Mouse (Mus musculus) left cerebral cortex, postnatal 36 days (tissue): ENCODE data around the gene Slc26a1. TPM values are rescaled to one million over a fixed set of nuclear protein-coding genes. Genes with fewer than 3 reads are reported as not detected.

Source experiments
- DNase-seq, 2 experiments: peaks; one replicate each; pipeline ENCODE4 v3.0.0; 2021 to 2022; ENCODE audit warnings: low spot score in 2 of 2, mixed read lengths in 1 of 2
- intact Hi-C: fragments of 180-260 bp; cut with DNase I; formaldehyde crosslinking; loops from one replicate; pipeline ENCODE4 v1.15.1; 2025
- total RNA-seq, 2 experiments: library from RNA; stranded (reverse); gene quantifications; 2 replicates each; pipeline ENCODE4 v1.2.3; 2021

Slc26a1 gene
- total RNA-seq, 2 experiments from 2014 or later, result 0.93 to 0.94 TPM

DNA sequence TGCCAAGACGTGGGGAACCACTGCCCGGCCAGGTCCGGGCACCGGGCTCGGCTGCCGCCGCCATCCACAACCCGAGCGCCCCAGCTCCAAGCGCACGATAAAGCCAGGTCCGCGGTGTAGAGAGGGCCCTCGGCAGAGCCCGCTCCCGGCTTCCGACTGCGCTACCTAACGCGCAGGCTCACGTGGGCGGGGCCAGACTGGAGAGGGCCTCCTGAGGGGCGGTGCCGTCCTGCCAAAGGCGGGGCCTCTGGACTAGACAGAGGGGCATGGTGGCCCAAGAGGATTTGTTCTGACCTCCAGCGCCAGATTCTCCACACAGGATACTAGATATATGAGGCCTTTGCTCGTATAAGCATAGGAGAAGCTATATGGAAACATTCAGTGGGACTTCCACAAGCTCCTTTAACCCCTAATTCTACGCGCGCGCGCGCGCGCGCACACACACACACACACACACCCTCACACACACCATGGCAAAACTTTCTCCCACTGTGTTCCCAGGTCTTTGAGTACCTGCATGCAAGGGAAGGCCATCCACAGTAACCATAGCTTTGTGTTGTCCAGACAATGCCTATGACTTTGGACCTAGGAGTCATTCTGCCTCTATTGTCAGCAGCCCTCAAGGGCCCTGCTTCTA, 14.6 kb downstream of the Slc26a1 start:
- intact Hi-C loops, result no loop called here
- DNase-seq, result peak; percentile 89

DNA sequence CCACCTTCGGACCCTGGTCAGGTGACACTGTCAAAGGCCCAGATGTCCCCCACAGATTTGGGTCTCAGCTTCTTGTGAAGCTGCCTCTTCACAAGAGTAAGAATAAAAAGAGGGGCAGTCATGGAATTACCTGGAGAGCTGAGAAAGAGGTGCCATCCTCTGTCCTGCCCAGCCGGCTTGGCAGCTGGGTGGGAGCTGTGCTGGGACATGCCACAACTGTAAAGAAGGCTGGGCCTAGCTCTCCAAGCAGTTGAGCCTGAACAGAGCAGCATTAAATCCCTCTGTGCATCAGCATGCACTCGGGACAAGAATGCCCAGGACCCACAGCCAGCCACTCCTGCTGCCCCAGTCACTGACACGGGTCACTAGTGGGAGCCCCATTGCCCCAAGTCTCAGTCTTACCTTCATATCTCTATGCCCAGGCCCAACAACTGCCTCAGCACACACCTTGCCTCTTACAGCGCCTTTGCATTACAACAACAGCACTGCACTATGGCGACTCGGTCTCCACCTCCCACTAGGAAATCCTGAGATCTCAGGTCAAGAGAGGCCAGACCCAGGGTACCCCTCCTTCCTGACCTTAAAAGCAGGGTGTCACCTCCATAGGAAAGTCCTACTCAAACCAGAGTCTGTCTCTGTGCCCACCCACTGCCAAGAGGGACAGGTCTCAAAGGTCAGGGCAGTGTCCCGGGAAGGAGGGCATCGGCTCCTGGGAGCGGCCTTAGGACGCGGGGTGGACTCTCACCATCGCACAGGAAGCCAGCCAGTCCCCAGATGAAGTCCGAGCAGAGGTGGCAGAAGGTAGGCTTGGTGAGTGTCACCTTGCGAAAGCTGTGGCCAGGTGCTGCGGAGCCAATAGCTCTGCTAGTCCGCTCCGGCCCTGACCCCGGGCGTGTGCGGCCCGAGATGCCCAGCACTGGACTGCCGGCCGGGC, 15.4 kb downstream of the Slc26a1 start, which contains the start of gene Idua:
Gene Idua, plus strand, starts transcription at position 634 of the 934 bp plus-strand sequence.
- intact Hi-C loops, result no loop called here
- no peak for DNase-seq

- DNase-seq, result no peak
- intact Hi-C loops, result no loop called here
Observed at GRCm38 (mm10) chr5:108658611-108659010, 16.8 kb downstream of the Slc26a1 start.

DNA sequence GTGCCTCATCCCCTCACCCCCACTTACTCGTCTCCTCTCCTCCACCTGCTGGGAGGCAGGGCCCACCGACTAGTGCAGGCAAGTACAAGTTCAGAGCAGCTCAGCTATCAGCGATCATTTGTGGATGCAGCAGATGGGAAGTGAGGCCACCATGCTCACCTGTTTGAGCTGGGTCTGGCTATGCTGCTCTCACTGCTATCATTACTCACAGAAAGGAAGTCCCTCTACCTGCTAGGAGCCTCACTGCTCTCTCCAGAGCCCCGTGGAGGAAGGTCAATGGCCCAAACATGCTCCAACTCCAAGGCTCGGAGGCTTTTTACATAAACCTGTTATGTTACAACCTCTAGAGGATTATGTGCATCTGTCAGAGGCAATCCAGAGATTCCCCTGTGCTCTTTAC, 18.0 kb downstream of the Slc26a1 start:
- intact Hi-C loops, result no loop called here
- DNase-seq, result no peak

GRCm38 (mm10) chr5:108655891-108656650, 19.3 kb downstream of the Slc26a1 start:
- intact Hi-C loops, result no loop called here
- DNase-seq, result no peak

GRCm38 (mm10) chr5:108655381-108655780, 20.0 kb downstream of the Slc26a1 start:
- intact Hi-C loops, result no loop called here
- DNase-seq, result no peak

GRCm38 (mm10) chr5:108654444-108654990, 20.9 kb downstream of the Slc26a1 start:
- intact Hi-C loops, result no loop called here
- no peak for DNase-seq

DNA sequence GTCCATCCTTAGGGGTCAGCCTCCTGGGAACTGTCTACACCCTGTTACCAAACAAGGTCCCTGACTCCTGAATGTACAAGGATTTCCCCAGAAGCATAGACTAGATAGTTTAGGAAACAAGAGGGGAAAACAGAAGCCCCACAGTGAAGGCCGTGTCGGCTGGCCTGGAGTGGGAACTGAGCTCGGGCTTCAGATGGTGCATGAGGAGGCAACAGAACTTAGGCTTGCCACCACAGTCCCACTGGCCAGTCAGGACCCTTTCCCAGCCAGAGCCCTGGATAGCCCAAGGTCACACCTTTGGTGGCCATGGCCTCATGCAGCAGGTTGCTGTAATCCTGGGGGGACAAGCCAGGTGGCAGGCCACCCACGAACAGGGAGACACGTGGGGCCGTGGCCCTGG, 22.0 kb downstream of the Slc26a1 start:
- no peak for DNase-seq
- intact Hi-C loops, result no loop called here

- intact Hi-C loops, result no loop called here
- DNase-seq, result no peak
Observed at GRCm38 (mm10) chr5:108651823-108652222, 23.5 kb downstream of the Slc26a1 start.

GRCm38 (mm10) chr5:108651136-108651720, 24.1 kb downstream of the Slc26a1 start:
- intact Hi-C loops, result no loop called here

DNA sequence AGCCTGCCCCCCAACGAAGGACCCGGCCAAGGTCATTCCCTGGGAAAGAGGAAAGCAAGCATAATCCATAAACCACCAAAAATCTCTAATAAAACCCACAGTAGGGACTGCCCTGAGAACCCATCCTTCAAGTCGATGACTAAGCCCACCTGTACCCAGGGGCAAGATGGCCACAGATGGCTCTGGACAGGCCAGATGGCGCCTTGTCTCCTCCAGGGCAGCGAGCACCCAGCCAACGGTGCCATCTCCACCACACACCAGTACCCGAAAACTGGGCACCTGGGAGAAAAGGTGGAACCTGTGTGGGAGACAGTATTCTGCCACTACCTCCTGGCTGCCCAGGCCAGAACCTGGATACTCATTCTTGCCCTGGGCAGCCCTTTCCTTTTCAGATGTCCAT, 25.0 kb downstream of the Slc26a1 start:
- no peak for DNase-seq
- intact Hi-C loops, result no loop called here

More at GRCm38 (mm10) chr5:108651136-108651720, 24.1 kb downstream of the Slc26a1 start:
- no peak for DNase-seq

DNA sequence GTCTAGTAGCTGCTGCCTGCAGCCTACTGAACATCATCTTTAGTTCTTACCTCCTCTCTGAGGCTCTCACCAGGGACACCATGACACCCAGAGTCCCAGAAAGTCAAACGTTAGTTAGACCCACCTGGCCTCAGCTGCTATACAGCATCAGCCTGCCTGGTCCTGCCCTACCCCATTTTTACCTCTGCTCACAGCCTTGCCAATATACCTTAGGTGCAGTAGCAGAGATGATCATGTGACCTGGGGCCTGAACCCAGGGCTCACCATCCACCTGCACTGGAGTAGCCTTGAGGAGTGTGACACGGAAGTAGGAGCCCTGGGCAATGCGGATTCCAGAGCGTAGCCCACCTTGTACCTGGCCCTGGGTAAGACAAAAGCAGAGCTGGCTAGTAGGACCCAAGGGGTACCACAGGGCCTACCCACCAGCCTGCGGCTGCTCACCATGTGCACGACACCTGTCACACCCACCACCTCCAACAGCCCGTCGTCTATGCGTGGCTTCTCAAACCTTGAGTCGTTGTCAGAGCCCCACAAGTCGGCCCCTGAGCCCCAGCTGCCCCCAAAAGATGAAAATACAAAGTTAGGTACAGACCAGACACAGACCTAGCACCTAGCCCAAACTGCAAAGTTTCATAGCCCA, 26.3 kb downstream of the Slc26a1 start:
- intact Hi-C loops, result no loop called here
- no peak for DNase-seq

DNA sequence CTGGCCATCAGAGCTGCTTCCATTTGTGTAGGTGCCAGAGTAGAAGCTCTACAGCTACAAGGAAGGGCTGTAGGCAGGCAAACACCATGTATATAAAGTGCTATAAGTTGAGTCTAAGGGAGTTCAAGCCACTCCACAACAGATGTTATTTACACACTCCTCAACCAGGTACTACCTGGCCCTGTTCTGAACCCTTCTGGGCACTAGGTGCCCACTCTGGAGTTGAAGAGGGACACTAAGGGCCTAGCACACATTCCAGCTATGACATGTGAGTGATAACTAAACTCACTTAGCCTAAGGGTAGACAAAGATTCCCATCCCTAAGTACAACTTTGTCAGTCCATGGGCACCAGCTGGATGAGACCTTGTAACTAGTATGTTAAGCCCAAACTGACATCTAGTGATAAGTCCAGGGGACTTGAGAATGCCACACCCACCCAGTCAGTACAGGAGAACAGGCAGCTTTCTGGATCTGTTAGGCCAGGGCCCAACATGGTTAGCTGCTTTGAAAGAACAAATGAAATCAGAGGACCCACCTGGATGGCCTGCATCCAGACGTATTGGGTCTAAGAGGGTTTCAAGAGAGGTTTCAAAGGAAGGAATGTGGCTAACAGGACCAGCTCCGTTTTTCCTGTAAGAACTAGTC, 27.4 kb downstream of the Slc26a1 start:
- no peak for DNase-seq
- intact Hi-C loops, result no loop called here

GRCm38 (mm10) chr5:108647311-108647710, 28.1 kb downstream of the Slc26a1 start:
- intact Hi-C loops, result no loop called here

DNA sequence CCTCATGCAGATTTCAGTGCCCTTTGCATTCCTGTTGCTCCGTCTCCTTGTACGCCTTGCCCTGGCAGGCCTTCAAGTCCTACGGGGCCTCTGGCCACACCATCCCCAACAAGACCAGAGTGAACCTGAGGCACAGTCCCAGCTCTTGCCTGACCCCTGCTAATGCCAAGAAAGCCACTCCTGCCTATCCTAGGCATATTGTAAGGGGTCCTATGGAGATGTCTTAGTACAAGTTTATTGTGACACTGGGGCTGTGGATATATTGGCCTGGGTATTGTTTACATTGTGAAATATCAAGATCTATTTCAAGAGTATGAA, 29.1 kb downstream of the Slc26a1 start:
- intact Hi-C loops, result no loop called here

More at GRCm38 (mm10) chr5:108647311-108647710, 28.1 kb downstream of the Slc26a1 start:
- no peak for DNase-seq

GRCm38 (mm10) chr5:108645651-108646342, 29.6 kb downstream of the Slc26a1 start:
- DNase-seq, result no peak
- intact Hi-C loops, result no loop called here

More for the DNA sequence above, 29.1 kb downstream of the Slc26a1 start:
- no peak for DNase-seq

GRCm38 (mm10) chr5:108643674-108644073, 31.7 kb downstream of the Slc26a1 start:
- intact Hi-C loops, result no loop called here

GRCm38 (mm10) chr5:108636172-108636571, 39.2 kb downstream of the Slc26a1 start:
- intact Hi-C loops, result no loop called here
- no peak for DNase-seq

More at GRCm38 (mm10) chr5:108643674-108644073, 31.7 kb downstream of the Slc26a1 start:
- no peak for DNase-seq
